Mouse (Mus musculus): ENCODE measurements around the gene Ctnna2. TPM values are rescaled to one million over a fixed set of nuclear protein-coding genes. Genes with fewer than 3 reads are reported as not detected.

Gene Ctnna2
- polyA plus RNA-seq, 1 experiment, result 0.02 TPM

DNA sequence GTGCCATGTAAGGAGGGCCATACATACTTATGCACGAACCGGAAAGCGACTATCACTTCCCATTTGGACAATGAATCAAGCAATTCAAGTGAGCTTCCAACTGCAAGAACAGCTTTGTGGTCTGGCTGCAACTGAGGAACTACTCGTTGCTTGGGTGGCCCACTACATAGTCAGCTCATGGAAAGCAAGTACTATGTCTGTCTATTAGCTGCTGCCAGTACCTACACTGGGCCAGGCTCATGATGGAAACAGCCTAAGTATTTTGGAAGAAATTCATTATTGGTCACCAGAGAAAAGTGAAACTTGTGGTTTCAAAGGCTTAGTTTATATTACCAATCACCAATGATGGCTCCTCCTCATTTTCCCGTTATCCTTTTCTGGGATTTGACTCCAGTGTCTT, 693.2 kb downstream of the Ctnna2 start:
- Histone ChIP-seq H3K4me1 (ENCODE audit: control insufficient read depth, insufficient read depth, low read length) (no peaks in the 10 kb centered on the region), H3K4me3 (replicated peaks; ENCODE audit: extremely low read depth, low read depth, low read length) (no peak overlapping the region)
- 80% methylated on average over 5 of the region's 5 CpGs for WGBS
- TF ChIP-seq POLR2A (IDR thresholded peaks at IDR 0.05; ENCODE audit: borderline replicate concordance, extremely low read depth, low read depth, low read length), result no peak
- no peak for TF ChIP-seq CTCF (IDR thresholded peaks at IDR 0.05; ENCODE audit: insufficient read depth, low read length)
- DNase-seq, result no peak

DNA sequence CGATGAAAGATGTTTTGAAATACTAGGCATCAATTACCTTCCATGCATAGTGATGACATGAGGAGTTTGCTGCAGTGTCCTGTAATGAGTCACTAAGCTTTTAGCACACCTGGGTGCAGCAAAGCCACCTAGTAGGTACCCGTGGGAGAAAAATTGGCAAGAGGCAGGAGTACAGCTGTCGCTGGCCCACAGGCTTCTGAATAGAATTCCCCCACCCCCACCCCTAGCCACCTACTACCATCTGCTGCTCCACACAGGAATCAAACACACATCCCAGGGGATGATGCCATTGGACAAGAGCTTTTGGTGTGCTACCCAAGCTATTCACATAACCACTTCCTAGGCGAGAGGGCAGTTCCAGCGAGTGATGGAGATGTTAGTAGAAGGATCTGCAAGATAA, 700.7 kb downstream of the Ctnna2 start:
- WGBS, result 83% methylated on average over 5 of the region's 5 CpGs
- TF ChIP-seq POLR2A (IDR thresholded peaks at IDR 0.05; ENCODE audit: borderline replicate concordance, extremely low read depth, low read depth, low read length) (no peak), CTCF (IDR thresholded peaks at IDR 0.05; ENCODE audit: insufficient read depth, low read length) (no peak)

DNA sequence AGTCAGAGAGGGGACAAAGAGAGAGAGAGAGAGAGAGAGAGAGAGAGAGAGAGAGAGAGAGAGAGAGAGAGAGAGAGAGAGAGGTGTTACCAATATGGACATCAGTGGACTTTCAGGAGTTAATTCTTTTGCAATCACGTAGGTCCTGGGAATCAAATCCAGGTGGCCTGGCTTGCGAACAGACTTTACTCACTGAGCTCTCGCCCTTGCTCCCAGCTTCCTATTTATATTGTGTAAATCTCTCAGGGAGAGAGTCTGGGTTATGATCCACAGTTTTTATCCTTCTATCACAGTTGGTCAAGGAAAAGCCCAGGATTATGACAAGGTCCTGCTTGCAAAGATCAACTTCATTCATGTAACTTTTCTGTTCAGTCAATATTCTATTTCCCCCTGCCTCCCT, 714.3 kb downstream of the Ctnna2 start:
- DNase-seq, result no peak
- TF ChIP-seq POLR2A (IDR thresholded peaks at IDR 0.05; ENCODE audit: borderline replicate concordance, extremely low read depth, low read depth, low read length) (no peak), CTCF (IDR thresholded peaks at IDR 0.05; ENCODE audit: insufficient read depth, low read length) (no peak)
- Histone ChIP-seq H3K4me3 (replicated peaks; ENCODE audit: extremely low read depth, low read depth, low read length) (no peak overlapping the region), H3K4me1 (ENCODE audit: control insufficient read depth, insufficient read depth, low read length) (no peaks in the 10 kb centered on the region)
- WGBS, result 45% methylated on average over 3 of the region's 3 CpGs

More for the DNA sequence above, 700.7 kb downstream of the Ctnna2 start:
- H3K4me3 ChIP-seq (replicated peaks; ENCODE audit: extremely low read depth, low read depth, low read length), result no peak overlapping the region
- DNase-seq, result no peak
- H3K4me1 ChIP-seq (ENCODE audit: control insufficient read depth, insufficient read depth, low read length), result no peaks in the 10 kb centered on the region

DNA sequence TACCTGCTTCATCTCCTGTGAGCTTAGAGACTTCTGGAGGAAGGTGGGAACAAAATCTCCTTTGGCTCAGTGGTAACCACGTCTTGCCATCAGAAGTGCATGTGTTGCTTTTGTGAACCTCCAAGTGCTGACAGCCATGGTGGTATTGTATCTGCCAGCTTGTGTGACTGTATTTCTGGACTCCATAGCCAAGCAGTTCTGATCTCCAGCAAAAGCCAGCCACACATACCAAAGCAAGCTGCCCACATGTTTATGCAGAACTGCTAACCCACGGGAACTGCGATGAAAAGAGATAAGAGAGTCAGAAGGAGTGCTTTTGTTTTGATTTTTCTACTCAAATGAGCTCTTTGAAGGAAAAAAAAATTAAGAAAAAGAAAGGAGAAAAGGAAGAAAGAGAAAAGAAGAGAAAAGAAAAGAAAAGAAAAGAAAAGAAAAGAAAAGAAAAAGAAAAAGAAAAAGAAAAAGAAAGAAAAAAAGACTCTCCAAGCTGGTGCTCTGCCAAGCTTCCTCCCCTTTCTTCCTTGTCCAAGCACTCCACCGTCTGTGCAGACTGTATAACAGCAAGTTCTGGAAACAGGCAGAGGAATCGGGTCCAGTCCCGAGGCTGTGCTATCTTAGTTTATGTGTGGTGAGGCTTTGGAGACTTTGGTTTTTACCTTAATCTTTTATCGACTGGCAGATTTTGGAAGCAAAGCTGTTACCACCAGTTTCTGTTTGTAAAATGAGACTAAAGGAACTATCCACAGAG, 722.0 kb downstream of the Ctnna2 start:
- 24% methylated on average over 7 of the region's 7 CpGs for WGBS
- H3K4me3 ChIP-seq (replicated peaks; ENCODE audit: extremely low read depth, low read depth, low read length), result no peak overlapping the region
- no peaks in the 10 kb centered on the region for H3K4me1 ChIP-seq (ENCODE audit: control insufficient read depth, insufficient read depth, low read length)
- TF ChIP-seq CTCF (IDR thresholded peaks at IDR 0.05; ENCODE audit: insufficient read depth, low read length) (no peak), POLR2A (IDR thresholded peaks at IDR 0.05; ENCODE audit: borderline replicate concordance, extremely low read depth, low read depth, low read length) (no peak)
- no peak for DNase-seq

DNA sequence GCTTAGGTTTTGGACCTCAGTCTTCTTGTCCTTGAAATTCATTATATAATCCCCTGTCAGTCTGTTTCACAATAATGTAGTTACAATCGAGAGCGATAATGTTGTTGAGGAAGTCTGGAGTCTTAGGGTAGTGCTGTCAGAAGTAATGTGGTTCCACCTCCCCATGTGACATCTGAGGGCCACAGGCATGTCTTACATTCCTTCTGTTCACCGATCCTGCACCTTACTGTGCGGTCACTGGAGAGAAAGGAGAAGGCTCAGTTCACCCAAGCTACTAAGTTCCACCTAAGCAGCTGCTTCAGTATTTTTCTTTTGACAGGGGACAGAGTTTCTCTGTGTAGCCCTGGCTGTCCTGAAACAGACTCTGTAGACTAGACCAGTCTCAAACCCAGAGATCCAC, 723.2 kb downstream of the Ctnna2 start:
- no peak for DNase-seq
- Histone ChIP-seq H3K4me1 (ENCODE audit: control insufficient read depth, insufficient read depth, low read length) (no peaks in the 10 kb centered on the region), H3K4me3 (replicated peaks; ENCODE audit: extremely low read depth, low read depth, low read length) (no peak overlapping the region)
- TF ChIP-seq CTCF (IDR thresholded peaks at IDR 0.05; ENCODE audit: insufficient read depth, low read length), result no peak
- TF ChIP-seq POLR2A (IDR thresholded peaks at IDR 0.05; ENCODE audit: borderline replicate concordance, extremely low read depth, low read depth, low read length), result no peak
- 82% methylated on average over 4 of the region's 4 CpGs for WGBS

DNA sequence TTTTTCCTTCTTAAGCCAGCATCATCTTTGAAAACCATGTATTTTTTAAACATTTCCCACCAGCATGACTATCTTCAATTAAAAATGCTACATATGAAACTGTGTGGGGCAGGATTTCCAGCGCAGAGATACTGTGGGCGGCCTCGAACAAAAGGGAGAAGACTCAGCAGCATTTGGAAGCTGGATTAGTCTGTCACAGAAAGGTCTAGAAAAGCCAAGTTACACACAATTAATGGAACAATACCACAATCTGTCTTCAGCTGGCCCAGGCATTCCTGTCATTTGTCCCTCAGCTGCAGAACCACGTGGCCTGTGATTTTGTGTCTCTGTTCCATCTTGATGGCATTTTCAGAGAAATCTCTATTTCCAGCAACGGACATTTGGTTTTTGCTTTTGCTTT, 726.0 kb downstream of the Ctnna2 start:
- DNase-seq, result no peak
- WGBS, result 67% methylated on average over 5 of the region's 5 CpGs
- no peaks in the 10 kb centered on the region for H3K4me1 ChIP-seq (ENCODE audit: control insufficient read depth, insufficient read depth, low read length)
- H3K4me3 ChIP-seq (replicated peaks; ENCODE audit: extremely low read depth, low read depth, low read length), result no peak overlapping the region
- TF ChIP-seq CTCF (IDR thresholded peaks at IDR 0.05; ENCODE audit: insufficient read depth, low read length) (no peak), POLR2A (IDR thresholded peaks at IDR 0.05; ENCODE audit: borderline replicate concordance, extremely low read depth, low read depth, low read length) (no peak)

DNA sequence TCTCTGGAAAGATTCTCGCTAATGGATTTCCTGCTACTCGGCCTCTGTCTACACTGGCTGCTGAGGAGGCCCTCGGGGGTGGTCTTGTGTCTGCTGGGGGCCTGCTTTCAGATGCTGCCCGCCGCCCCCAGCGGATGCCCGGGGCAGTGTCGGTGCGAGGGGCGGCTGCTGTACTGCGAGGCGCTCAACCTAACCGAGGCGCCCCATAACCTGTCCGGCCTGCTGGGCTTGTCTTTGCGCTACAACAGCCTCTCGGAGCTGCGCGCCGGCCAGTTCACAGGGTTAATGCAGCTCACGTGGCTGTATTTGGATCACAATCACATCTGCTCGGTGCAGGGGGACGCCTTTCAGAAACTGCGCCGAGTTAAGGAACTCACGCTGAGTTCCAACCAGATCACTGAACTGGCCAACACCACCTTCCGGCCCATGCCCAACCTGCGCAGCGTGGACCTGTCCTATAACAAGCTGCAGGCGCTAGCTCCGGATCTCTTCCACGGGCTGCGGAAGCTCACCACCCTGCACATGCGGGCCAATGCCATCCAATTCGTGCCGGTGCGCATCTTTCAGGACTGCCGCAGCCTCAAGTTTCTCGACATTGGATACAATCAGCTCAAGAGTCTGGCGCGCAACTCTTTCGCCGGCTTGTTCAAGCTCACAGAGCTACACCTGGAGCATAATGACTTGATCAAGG, 735.8 kb downstream of the Ctnna2 start:
- DNase-seq, result no peak
- TF ChIP-seq POLR2A (IDR thresholded peaks at IDR 0.05; ENCODE audit: borderline replicate concordance, extremely low read depth, low read depth, low read length) (no peak), CTCF (IDR thresholded peaks at IDR 0.05; ENCODE audit: insufficient read depth, low read length) (no peak)
- 1% methylated on average over 43 of the region's 43 CpGs for WGBS
- H3K4me1 ChIP-seq (ENCODE audit: control insufficient read depth, insufficient read depth, low read length), result no peaks in the 10 kb centered on the region
- H3K4me3 ChIP-seq (replicated peaks; ENCODE audit: extremely low read depth, low read depth, low read length), result no peak overlapping the region

DNA sequence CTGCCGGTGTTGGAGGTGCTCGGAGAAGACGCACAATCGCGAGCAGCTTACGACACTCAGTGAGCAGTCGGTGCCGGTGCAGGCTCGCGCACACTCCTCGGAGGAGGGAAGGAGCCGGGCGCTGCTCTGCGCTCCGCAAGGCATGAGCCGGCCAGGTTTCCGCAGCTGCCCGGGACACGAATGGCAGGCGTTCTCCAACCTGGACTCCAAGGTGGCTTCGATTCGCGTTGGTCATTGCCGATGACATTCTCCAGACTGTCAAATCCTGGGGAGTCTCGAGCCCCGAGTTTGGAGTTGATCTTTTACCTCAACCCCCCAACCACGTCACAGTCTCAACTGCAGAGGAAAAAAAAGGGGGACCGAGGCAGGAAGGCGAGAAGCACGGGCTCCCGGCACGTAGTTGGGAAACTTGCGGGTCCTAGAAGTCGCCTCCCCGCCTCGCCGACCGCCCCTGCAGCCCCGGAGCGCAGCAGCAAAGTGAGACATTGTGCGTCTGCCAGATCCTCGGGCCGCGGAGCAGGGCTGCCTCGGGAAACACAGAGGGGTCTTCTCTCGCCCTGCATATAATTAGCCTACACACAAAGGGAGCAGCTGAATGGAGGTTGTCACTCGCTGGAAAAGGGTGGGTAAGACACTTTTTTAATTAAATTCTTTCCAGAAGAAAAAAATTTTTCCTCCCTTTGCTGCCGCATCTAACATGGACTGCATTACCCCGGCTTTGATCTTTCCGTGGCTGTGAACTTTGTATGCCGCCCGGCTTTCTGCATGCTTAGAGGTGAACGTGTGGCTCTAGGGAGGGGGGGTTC, 736.7 kb downstream of the Ctnna2 start, which contains the start of gene Lrrtm1:
Gene Lrrtm1, plus strand, starts transcription at position 89 of the 806 bp plus-strand sequence.
- no peaks in the 10 kb centered on the region for H3K4me1 ChIP-seq (ENCODE audit: control insufficient read depth, insufficient read depth, low read length)
- TF ChIP-seq POLR2A (IDR thresholded peaks at IDR 0.05; ENCODE audit: borderline replicate concordance, extremely low read depth, low read depth, low read length) (no peak), CTCF (IDR thresholded peaks at IDR 0.05; ENCODE audit: insufficient read depth, low read length) (no peak)
- no peak for DNase-seq
- WGBS, result 1% methylated on average over 53 of the region's 53 CpGs
- H3K4me3 ChIP-seq (replicated peaks; ENCODE audit: extremely low read depth, low read depth, low read length), result no peak within 1 kb of the TSS

DNA sequence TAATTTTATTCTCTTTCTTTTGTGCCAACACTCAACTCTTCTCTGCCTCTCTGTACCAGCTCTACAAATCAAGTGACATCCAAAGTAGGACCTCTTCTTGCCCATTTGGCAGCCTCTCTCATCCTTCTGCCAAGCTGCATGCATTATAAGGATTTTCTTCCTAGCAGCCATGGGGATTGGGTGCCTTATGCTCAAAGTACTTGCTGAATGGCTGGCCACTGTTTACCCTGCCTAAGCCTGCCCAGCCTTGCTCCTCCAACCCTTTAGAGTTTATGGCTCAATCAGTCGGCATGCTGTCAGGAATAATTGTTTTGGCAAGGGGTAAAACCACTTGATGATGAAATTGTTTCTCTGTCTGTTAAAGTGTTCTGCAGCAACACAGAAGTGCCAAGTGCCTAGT, 739.1 kb downstream of the Ctnna2 start:
- TF ChIP-seq POLR2A (IDR thresholded peaks at IDR 0.05; ENCODE audit: borderline replicate concordance, extremely low read depth, low read depth, low read length) (no peak), CTCF (IDR thresholded peaks at IDR 0.05; ENCODE audit: insufficient read depth, low read length) (no peak)
- no peaks in the 10 kb centered on the region for H3K4me1 ChIP-seq (ENCODE audit: control insufficient read depth, insufficient read depth, low read length)
- no peak for DNase-seq
- 13% methylated on average over 1 of the region's 1 CpGs for WGBS
- no peak overlapping the region for H3K4me3 ChIP-seq (replicated peaks; ENCODE audit: extremely low read depth, low read depth, low read length)

Data from lung, adult 2 months (tissue).